Comparison of ENCODE assay signal across 21 mouse cellular contexts in genomic region chr5:100523331-100523730, GRCm38 (mm10). TPM values are rescaled to one million over a fixed set of nuclear protein-coding genes. Genes with fewer than 3 reads are reported as not detected.
A peak's percentile ranks its signal among the peaks of the same experiment; 100 is the strongest.
DNase-seq lines count a peak whose midpoint lies in the region; ATAC-seq and TF ChIP-seq lines count a peak whose summit lies in the region.
"Had no signal": no experiment of that assay in that cellular context is flagged by ENCODE, and none has a peak within 500 bp of the region (broad histone marks: within the 10 kb centered on the region; RNA-seq: fewer than 3 reads in every experiment).

No protein-coding gene starts in this region.

- no peak for ATAC-seq in heart, embryonic 12.5 days (ENCODE audit: insufficient number of reproducible peaks, low FRiP score)
- no peak for ATAC-seq in heart, postnatal 0 days (ENCODE audit: insufficient read depth, low read depth)
- no peak for ATAC-seq in heart, embryonic 11.5 days (replicated peaks; ENCODE audit: insufficient number of reproducible peaks, low FRiP score, low TSS enrichment)
- ATAC-seq in midbrain, embryonic 11.5 days (ENCODE audit: low FRiP score): no peak
- no peak for ATAC-seq in midbrain, embryonic 13.5 days
- ATAC-seq: activated CD4-positive, CD25-positive, alpha-beta regulatory T cell, adult 4 months; CD4-positive, CD25-positive, alpha-beta regulatory T cell, adult 4 months; Patski had no signal

- peak; percentile 60 for DNase-seq in heart, adult 11 months
- DNase-seq in heart, postnatal 0 days (ENCODE audit: low spot score): no peak
- peak; percentile 61 for DNase-seq in midbrain, embryonic 11.5 days (ENCODE audit: low spot score, missing footprints)
- DNase-seq: adrenal gland, adult 2 months; adrenal gland, adult 8-10 months; adrenal gland, postnatal 10 days; adrenal gland, postnatal 14 days; adrenal gland, postnatal 25 days; adrenal gland, postnatal 36 days; B cell, adult 2 months; cerebellum, adult 11 months; cerebellum, adult 11-12 months; cerebellum, adult 18-20 months had no signal

- TF ChIP-seq CTCF in heart, postnatal 0 days (IDR thresholded peaks at IDR 0.05; ENCODE audit: low read depth): no peak

- no peak overlapping the region for H3K4me2 ChIP-seq in heart, embryonic 12.5 days
- no peak overlapping the region for H3K4me2 ChIP-seq in heart, postnatal 0 days (ENCODE audit: low read depth, low read length)
- no peak overlapping the region for H3K4me2 ChIP-seq in heart, embryonic 11.5 days
- H3K4me2 ChIP-seq in midbrain, embryonic 11.5 days: no peak overlapping the region
- H3K4me2 ChIP-seq in midbrain, embryonic 13.5 days (replicated peaks): no peak overlapping the region

- 74% methylated on average over 1 of the region's 1 CpGs for WGBS in heart, embryonic 12.5 days
- WGBS in heart, postnatal 0 days: 74% methylated on average over 1 of the region's 1 CpGs
- 82% methylated on average over 1 of the region's 1 CpGs for WGBS in heart, embryonic 11.5 days (ENCODE audit: insufficient replicate concordance)
- WGBS in midbrain, embryonic 11.5 days: 90% methylated on average over 1 of the region's 1 CpGs
- 100% methylated on average over 1 of the region's 1 CpGs for WGBS in midbrain, embryonic 13.5 days

- H3K4me1 ChIP-seq in heart, embryonic 12.5 days (replicated peaks): peaks cover 29% of the 10 kb centered on the region
- peaks cover 21% of the 10 kb centered on the region for H3K4me1 ChIP-seq in heart, postnatal 0 days (ENCODE audit: control insufficient read depth, insufficient read depth)
- peaks cover 17% of the 10 kb centered on the region for H3K4me1 ChIP-seq in heart, embryonic 11.5 days (ENCODE audit: control insufficient read depth, insufficient read depth, low read length)
- H3K4me1 ChIP-seq in midbrain, embryonic 11.5 days (ENCODE audit: control insufficient read depth, insufficient read depth, low read length): peaks cover 5% of the 10 kb centered on the region
- H3K4me1 ChIP-seq in midbrain, embryonic 13.5 days (replicated peaks): peaks cover 17% of the 10 kb centered on the region

- no peak overlapping the region for H3K9ac ChIP-seq in heart, embryonic 12.5 days
- H3K9ac ChIP-seq in heart, postnatal 0 days (replicated peaks; ENCODE audit: low read depth, low read length): no peak overlapping the region
- no peak overlapping the region for H3K9ac ChIP-seq in heart, embryonic 11.5 days (ENCODE audit: low read depth, low read length)
- no peak overlapping the region for H3K9ac ChIP-seq in midbrain, embryonic 11.5 days (ENCODE audit: low read length)
- no peak overlapping the region for H3K9ac ChIP-seq in midbrain, embryonic 13.5 days (replicated peaks)

- no peak overlapping the region for H3K4me3 ChIP-seq in heart, embryonic 12.5 days
- H3K4me3 ChIP-seq in heart, postnatal 0 days (ENCODE audit: low read depth, low read length): no peak overlapping the region
- no peak overlapping the region for H3K4me3 ChIP-seq in heart, embryonic 11.5 days (ENCODE audit: low read depth, low read length)
- no peak overlapping the region for H3K4me3 ChIP-seq in midbrain, embryonic 11.5 days (ENCODE audit: low read depth, low read length)
- H3K4me3 ChIP-seq in midbrain, embryonic 13.5 days (replicated peaks): no peak overlapping the region

- H3K27me3 ChIP-seq in heart, embryonic 12.5 days (replicated peaks): no peaks in the 10 kb centered on the region
- no peaks in the 10 kb centered on the region for H3K27me3 ChIP-seq in heart, postnatal 0 days (ENCODE audit: control insufficient read depth, insufficient read depth, low read length)
- H3K27me3 ChIP-seq in heart, embryonic 11.5 days (ENCODE audit: control insufficient read depth, insufficient read depth, low read length): no peaks in the 10 kb centered on the region
- H3K27me3 ChIP-seq in midbrain, embryonic 11.5 days (ENCODE audit: control insufficient read depth, insufficient read depth, low read length): no peaks in the 10 kb centered on the region
- H3K27me3 ChIP-seq in midbrain, embryonic 13.5 days: no peaks in the 10 kb centered on the region
- H3K27me3 ChIP-seq: CH12.LX, Patski had no signal

- H3K9me3 ChIP-seq in heart, embryonic 12.5 days (replicated peaks): no peaks in the 10 kb centered on the region
- no peaks in the 10 kb centered on the region for H3K9me3 ChIP-seq in heart, postnatal 0 days (replicated peaks; ENCODE audit: control insufficient read depth, low read length)
- no peaks in the 10 kb centered on the region for H3K9me3 ChIP-seq in heart, embryonic 11.5 days (replicated peaks; ENCODE audit: control insufficient read depth, low read length)
- H3K9me3 ChIP-seq in midbrain, embryonic 11.5 days (ENCODE audit: control insufficient read depth, low read length): no peaks in the 10 kb centered on the region
- H3K9me3 ChIP-seq in midbrain, embryonic 13.5 days: no peaks in the 10 kb centered on the region
- H3K9me3 ChIP-seq: G1E had no signal

- peaks cover 12% of the 10 kb centered on the region for H3K36me3 ChIP-seq in heart, embryonic 12.5 days
- peaks cover 7% of the 10 kb centered on the region; the same call in 1 of the 2 replicates for H3K36me3 ChIP-seq in heart, postnatal 0 days (replicated peaks; ENCODE audit: control insufficient read depth, insufficient read depth, low read length)
- no peaks in the 10 kb centered on the region for H3K36me3 ChIP-seq in heart, embryonic 11.5 days (ENCODE audit: control insufficient read depth, insufficient read depth, low read length)
- no peaks in the 10 kb centered on the region for H3K36me3 ChIP-seq in midbrain, embryonic 11.5 days (ENCODE audit: control insufficient read depth, insufficient read depth, low read length)
- H3K36me3 ChIP-seq in midbrain, embryonic 13.5 days: peaks cover 10% of the 10 kb centered on the region

- H3K27ac ChIP-seq in heart, embryonic 12.5 days (ENCODE audit: poor library complexity, severe bottlenecking): no peak overlapping the region
- peak overlapping the region; percentile 25; the same call in 1 of the 2 replicates for H3K27ac ChIP-seq in heart, postnatal 0 days (ENCODE audit: low read depth)
- no peak overlapping the region for H3K27ac ChIP-seq in heart, embryonic 11.5 days (ENCODE audit: low read depth, low read length)
- H3K27ac ChIP-seq in midbrain, embryonic 11.5 days (ENCODE audit: low read depth, low read length): no peak overlapping the region
- H3K27ac ChIP-seq in midbrain, embryonic 13.5 days: no peak overlapping the region

- TF ChIP-seq EP300 in heart, postnatal 0 days (IDR thresholded peaks at IDR 0.05; ENCODE audit: low read depth): no peak

RNA-seq across cellular contexts. Expression of gene Cops4, which starts 5.2 kb away (rescaled TPM):
- polyA plus RNA-seq in heart, embryonic 12.5 days (2016; fragmentation: Nextera tagmentation; extraction: Ambion mirVana): 146 and 153 TPM in 2 replicates
- total RNA-seq in heart, postnatal 0 days (2014; rRNA removed; ENCODE audit: low replicate concordance): 101 and 118 TPM in 2 replicates
- polyA plus RNA-seq in heart, postnatal 0 days (2015; fragmentation: Nextera tagmentation; extraction: Ambion mirVana): 140 and 143 TPM in 2 replicates
- 165 and 180 TPM in 2 replicates for polyA plus RNA-seq in heart, embryonic 11.5 days (2014; fragmentation: Nextera tagmentation; extraction: Ambion mirVana)
- 242 and 251 TPM in 2 replicates for polyA plus RNA-seq in midbrain, embryonic 11.5 days (2014; fragmentation: Nextera tagmentation; extraction: Ambion mirVana)
- polyA plus RNA-seq in midbrain, embryonic 13.5 days (2015; fragmentation: Nextera tagmentation; extraction: Ambion mirVana): 194 and 202 TPM in 2 replicates

RNA-seq across cellular contexts. Expression of gene Lin54, which starts 22.9 kb away (rescaled TPM):
- polyA plus RNA-seq in heart, embryonic 12.5 days (2016; fragmentation: Nextera tagmentation; extraction: Ambion mirVana): 14.4 and 14.6 TPM in 2 replicates
- total RNA-seq in heart, postnatal 0 days (2014; rRNA removed; ENCODE audit: low replicate concordance): 12.8 and 21.1 TPM in 2 replicates
- 5.5 and 6.1 TPM in 2 replicates for polyA plus RNA-seq in heart, postnatal 0 days (2015; fragmentation: Nextera tagmentation; extraction: Ambion mirVana)
- 13.0 and 14.1 TPM in 2 replicates for polyA plus RNA-seq in heart, embryonic 11.5 days (2014; fragmentation: Nextera tagmentation; extraction: Ambion mirVana)
- polyA plus RNA-seq in midbrain, embryonic 11.5 days (2014; fragmentation: Nextera tagmentation; extraction: Ambion mirVana): 18.7 and 21.4 TPM in 2 replicates
- polyA plus RNA-seq in midbrain, embryonic 13.5 days (2015; fragmentation: Nextera tagmentation; extraction: Ambion mirVana): 9.0 and 10.4 TPM in 2 replicates

RNA-seq across cellular contexts. Expression of gene Plac8, which starts 48.7 kb away (rescaled TPM):
- polyA plus RNA-seq in heart, embryonic 12.5 days (2016; fragmentation: Nextera tagmentation; extraction: Ambion mirVana): 3.8 and 4.5 TPM in 2 replicates
- total RNA-seq in heart, postnatal 0 days (2014; rRNA removed; ENCODE audit: low replicate concordance): 5.2 and 12.5 TPM in 2 replicates
- polyA plus RNA-seq in heart, postnatal 0 days (2015; fragmentation: Nextera tagmentation; extraction: Ambion mirVana): 2.9 and 3.2 TPM in 2 replicates
- 7.1 and 8.2 TPM in 2 replicates for polyA plus RNA-seq in heart, embryonic 11.5 days (2014; fragmentation: Nextera tagmentation; extraction: Ambion mirVana)
- polyA plus RNA-seq in midbrain, embryonic 11.5 days (2014; fragmentation: Nextera tagmentation; extraction: Ambion mirVana): 1.4 and 1.7 TPM in 2 replicates
- polyA plus RNA-seq in midbrain, embryonic 13.5 days (2015; fragmentation: Nextera tagmentation; extraction: Ambion mirVana): 0.48 TPM in 1 of 2 replicates, not detected in the other
